Mouse (Mus musculus): ENCODE measurements around the gene Iqch. TPM values are rescaled to one million over a fixed set of nuclear protein-coding genes. Genes with fewer than 3 reads are reported as not detected.

Iqch gene
- 0.17 and 0.27 TPM in 2 replicates for polyA plus RNA-seq (2016; fragmentation: Nextera tagmentation; extraction: Ambion mirVana)

GRCm38 (mm10) chr9:63602043-63602939 is at the start of gene Iqch, which contains the start of gene Aagab:
Gene Iqch, minus strand, starts transcription at chr9:63602493.
Gene Aagab, plus strand, starts transcription at chr9:63602660.
- peak; percentile 95 for ATAC-seq (ENCODE audit: low FRiP score, low read depth)
- H3K27ac ChIP-seq: 0 out of 2 replicates have a peak within 1 kb of the TSS, but pooled peaks have one; percentile 26
- H3K36me3 ChIP-seq: no peaks in the 10 kb centered on the region
- WGBS: 2% methylated on average over 61 of the region's 70 CpGs
- peak within 1 kb of the TSS; percentile 92 for H3K4me3 ChIP-seq
- peak within 1 kb of the TSS; percentile 65 for H3K4me2 ChIP-seq (replicated peaks)
- H3K4me1 ChIP-seq: peaks cover 15% of the 10 kb centered on the region
- H3K9ac ChIP-seq: peak within 1 kb of the TSS; percentile 79
- no peaks in the 10 kb centered on the region for H3K27me3 ChIP-seq (replicated peaks)
- H3K9me3 ChIP-seq: no peaks in the 10 kb centered on the region

- Histone ChIP-seq H3K27me3 (replicated peaks) (no peaks in the 10 kb centered on the region), H3K4me2 (replicated peaks) (no peak overlapping the region), H3K27ac (no peak overlapping the region), H3K4me3 (no peak overlapping the region), H3K36me3 (peaks cover 58% of the 10 kb centered on the region), H3K9ac (no peak overlapping the region), H3K4me1 (peaks cover 14% of the 10 kb centered on the region; the same call in 1 of the 2 replicates), H3K9me3 (no peaks in the 10 kb centered on the region)
- WGBS: 82% methylated on average over 11 of the region's 11 CpGs
- ATAC-seq (ENCODE audit: low FRiP score, low read depth): no peak
Measured at GRCm38 (mm10) chr9:63651594-63651993, 49.3 kb upstream of the Iqch start.

GRCm38 (mm10) chr9:63650905-63651304 is 48.6 kb upstream of the Iqch start:
- no peak overlapping the region for H3K27ac ChIP-seq
- no peak for ATAC-seq (ENCODE audit: low FRiP score, low read depth)
- no peaks in the 10 kb centered on the region for H3K27me3 ChIP-seq (replicated peaks)
- no peaks in the 10 kb centered on the region for H3K9me3 ChIP-seq
- H3K9ac ChIP-seq: no peak overlapping the region
- 90% methylated on average over 14 of the region's 14 CpGs for WGBS
- peaks cover 14% of the 10 kb centered on the region; the same call in 1 of the 2 replicates for H3K4me1 ChIP-seq
- peaks cover 63% of the 10 kb centered on the region for H3K36me3 ChIP-seq
- no peak overlapping the region for H3K4me2 ChIP-seq (replicated peaks)
- no peak overlapping the region for H3K4me3 ChIP-seq

GRCm38 (mm10) chr9:63649841-63650545 is 47.7 kb upstream of the Iqch start:
- no peak for ATAC-seq (ENCODE audit: low FRiP score, low read depth)
- peaks cover 14% of the 10 kb centered on the region; the same call in 1 of the 2 replicates for H3K4me1 ChIP-seq
- WGBS: 89% methylated on average over 8 of the region's 8 CpGs
- peaks cover 62% of the 10 kb centered on the region for H3K36me3 ChIP-seq
- no peaks in the 10 kb centered on the region for H3K27me3 ChIP-seq (replicated peaks)
- H3K4me3 ChIP-seq: no peak overlapping the region
- H3K4me2 ChIP-seq (replicated peaks): no peak overlapping the region
- no peak overlapping the region for H3K9ac ChIP-seq
- H3K9me3 ChIP-seq: no peaks in the 10 kb centered on the region
- H3K27ac ChIP-seq: no peak overlapping the region

DNA sequence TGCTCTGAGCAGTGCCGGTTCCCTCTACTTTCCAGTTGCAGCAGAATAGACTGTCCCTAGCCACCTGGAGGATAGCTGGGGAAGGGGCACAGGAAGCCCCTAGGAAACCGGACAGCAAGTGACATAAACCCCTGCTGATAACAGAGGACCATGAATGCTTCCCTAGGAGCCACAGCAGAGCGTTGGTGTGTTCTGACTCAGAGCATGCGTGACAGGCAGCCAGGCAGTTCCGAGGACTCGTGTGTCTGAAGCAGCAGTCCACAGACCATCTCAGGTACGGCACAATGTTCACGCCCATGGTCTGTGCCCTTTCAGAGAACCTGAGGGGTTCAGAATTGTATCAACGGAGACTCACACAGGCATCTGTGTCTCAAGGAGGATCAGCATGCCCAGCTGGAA is 46.2 kb upstream of the Iqch start:
- no peak overlapping the region for H3K27ac ChIP-seq
- no peak for ATAC-seq (ENCODE audit: low FRiP score, low read depth)
- H3K4me2 ChIP-seq (replicated peaks): no peak overlapping the region
- WGBS: 85% methylated on average over 9 of the region's 9 CpGs
- H3K4me3 ChIP-seq: no peak overlapping the region
- no peaks in the 10 kb centered on the region for H3K9me3 ChIP-seq
- no peaks in the 10 kb centered on the region for H3K27me3 ChIP-seq (replicated peaks)
- peaks cover 3% of the 10 kb centered on the region; the same call in 1 of the 2 replicates for H3K4me1 ChIP-seq
- H3K9ac ChIP-seq: no peak overlapping the region
- H3K36me3 ChIP-seq: peaks cover 64% of the 10 kb centered on the region

DNA sequence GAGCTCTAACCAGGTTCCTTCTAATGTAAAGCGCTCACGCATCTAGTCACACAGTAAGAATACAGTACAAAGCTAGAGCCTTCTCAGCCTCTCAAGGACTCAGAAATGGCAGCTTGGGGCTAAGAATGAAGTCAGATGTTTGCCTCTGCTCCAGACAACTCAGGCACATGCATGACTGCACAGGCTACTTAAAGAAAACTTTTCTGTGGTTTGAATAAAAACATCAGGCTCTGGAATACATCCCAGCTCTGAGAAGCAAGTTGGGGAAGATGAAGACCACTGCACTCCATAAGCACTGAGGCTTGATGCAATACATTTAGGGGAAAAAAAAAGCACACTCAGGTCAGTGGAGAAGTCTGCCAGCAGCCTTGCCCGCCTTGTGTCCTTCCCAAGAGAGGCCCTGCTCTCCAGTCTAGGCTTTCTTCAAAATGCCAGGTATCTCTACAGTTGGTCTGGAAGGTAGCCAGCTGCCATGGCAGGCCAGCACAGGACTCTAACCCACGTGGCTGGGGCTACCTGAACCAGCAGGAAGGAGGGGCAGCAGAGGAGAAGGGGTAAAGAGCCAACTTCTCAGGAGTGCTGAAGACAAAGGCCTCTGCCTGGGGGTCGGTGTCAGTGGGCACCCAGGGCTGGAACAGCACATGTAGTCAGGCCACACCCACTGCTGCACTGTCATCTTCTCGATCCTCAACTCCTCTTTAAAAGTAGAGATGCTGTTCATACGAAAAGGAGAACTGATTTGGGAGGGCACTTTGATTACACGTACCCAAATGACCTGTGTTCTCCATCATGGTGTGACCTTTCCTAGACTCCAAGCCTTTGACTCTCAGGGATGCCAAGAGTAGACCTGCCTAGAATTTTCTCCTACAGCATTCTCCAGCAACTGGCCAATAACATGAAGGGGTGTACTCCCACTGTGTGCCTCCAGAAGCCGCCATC is 45.6 kb upstream of the Iqch start:
- Histone ChIP-seq H3K4me1 (no peaks in the 10 kb centered on the region), H3K4me2 (replicated peaks) (no peak overlapping the region), H3K9ac (no peak overlapping the region), H3K9me3 (no peaks in the 10 kb centered on the region), H3K27me3 (replicated peaks) (no peaks in the 10 kb centered on the region), H3K27ac (no peak overlapping the region), H3K36me3 (peaks cover 71% of the 10 kb centered on the region), H3K4me3 (no peak overlapping the region)
- 87% methylated on average over 9 of the region's 9 CpGs for WGBS
- no peak for ATAC-seq (ENCODE audit: low FRiP score, low read depth)

- peaks cover 67% of the 10 kb centered on the region for H3K36me3 ChIP-seq
- H3K4me3 ChIP-seq: no peak overlapping the region
- no peak for ATAC-seq (ENCODE audit: low FRiP score, low read depth)
- H3K27ac ChIP-seq: no peak overlapping the region
- H3K9ac ChIP-seq: no peak overlapping the region
- H3K4me2 ChIP-seq (replicated peaks): no peak overlapping the region
- H3K27me3 ChIP-seq (replicated peaks): no peaks in the 10 kb centered on the region
- H3K9me3 ChIP-seq: no peaks in the 10 kb centered on the region
- WGBS: 88% methylated on average over 8 of the region's 8 CpGs
- H3K4me1 ChIP-seq: no peaks in the 10 kb centered on the region
Measured at GRCm38 (mm10) chr9:63645084-63645483, 42.8 kb upstream of the Iqch start.

DNA sequence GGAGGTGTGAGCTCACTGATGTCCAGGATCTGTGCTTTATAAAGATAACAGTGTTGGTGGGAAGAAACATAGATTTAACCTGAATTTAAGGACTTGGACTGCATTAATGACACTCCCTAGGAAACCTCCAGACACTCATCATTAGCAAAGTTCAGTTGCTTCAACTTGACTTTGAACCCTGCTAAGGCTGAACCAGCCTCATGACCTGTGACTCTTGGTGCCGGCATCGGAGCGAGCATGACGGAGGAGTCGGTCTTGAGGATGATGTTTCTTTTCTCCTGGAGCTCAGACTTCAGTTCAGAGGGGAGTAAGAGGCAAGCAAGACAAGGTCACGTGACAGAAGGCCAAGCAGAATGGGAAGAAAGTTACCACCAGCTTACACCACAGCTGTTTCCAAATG is 41.7 kb upstream of the Iqch start:
- no peak overlapping the region for H3K4me3 ChIP-seq
- H3K27ac ChIP-seq: no peak overlapping the region
- no peaks in the 10 kb centered on the region for H3K27me3 ChIP-seq (replicated peaks)
- WGBS: 90% methylated on average over 6 of the region's 6 CpGs
- H3K9ac ChIP-seq: no peak overlapping the region
- peaks cover 67% of the 10 kb centered on the region for H3K36me3 ChIP-seq
- ATAC-seq (ENCODE audit: low FRiP score, low read depth): no peak
- H3K4me1 ChIP-seq: no peaks in the 10 kb centered on the region
- no peak overlapping the region for H3K4me2 ChIP-seq (replicated peaks)
- H3K9me3 ChIP-seq: no peaks in the 10 kb centered on the region

GRCm38 (mm10) chr9:63641983-63642646 is 39.8 kb upstream of the Iqch start:
- WGBS: 92% methylated on average over 4 of the region's 4 CpGs
- Histone ChIP-seq H3K9ac (no peak overlapping the region), H3K27me3 (replicated peaks) (no peaks in the 10 kb centered on the region), H3K36me3 (peaks cover 64% of the 10 kb centered on the region), H3K4me3 (no peak overlapping the region), H3K4me2 (replicated peaks) (no peak overlapping the region), H3K4me1 (no peaks in the 10 kb centered on the region), H3K9me3 (no peaks in the 10 kb centered on the region), H3K27ac (no peak overlapping the region)
- no peak for ATAC-seq (ENCODE audit: low FRiP score, low read depth)

- Histone ChIP-seq H3K4me1 (0 out of 2 replicates have a peak, but pooled peaks cover 5% of the 10 kb centered on the region), H3K9ac (no peak overlapping the region), H3K27me3 (replicated peaks) (no peaks in the 10 kb centered on the region), H3K4me2 (replicated peaks) (no peak overlapping the region), H3K36me3 (peaks cover 36% of the 10 kb centered on the region), H3K9me3 (no peaks in the 10 kb centered on the region), H3K27ac (no peak overlapping the region), H3K4me3 (no peak overlapping the region)
- no peak for ATAC-seq (ENCODE audit: low FRiP score, low read depth)
- 71% methylated on average over 7 of the region's 7 CpGs for WGBS
Measured at GRCm38 (mm10) chr9:63636113-63636512, 33.8 kb upstream of the Iqch start.

GRCm38 (mm10) chr9:63633334-63633733 is 31.0 kb upstream of the Iqch start:
- no peak for ATAC-seq (ENCODE audit: low FRiP score, low read depth)
- Histone ChIP-seq H3K36me3 (peaks cover 22% of the 10 kb centered on the region), H3K9ac (no peak overlapping the region), H3K4me3 (no peak overlapping the region), H3K4me2 (replicated peaks) (no peak overlapping the region), H3K4me1 (0 out of 2 replicates have a peak, but pooled peaks cover 5% of the 10 kb centered on the region), H3K27ac (no peak overlapping the region), H3K9me3 (no peaks in the 10 kb centered on the region), H3K27me3 (replicated peaks) (no peaks in the 10 kb centered on the region)
- WGBS: 78% methylated on average over 7 of the region's 7 CpGs
